Mouse (Mus musculus): ENCODE results near the gene Evl.
"Not testable (repeated sequence)": the region's sequence is repeated elsewhere in the genome, so short reads cannot be mapped to it uniquely, and the experiment has no call there.

Gene Evl

GRCm38 (mm10) chr12:108699576-108699975, 145.1 kb downstream of the Evl start:
- DNase-seq: peak in 1 of 2 experiments; percentile 56

DNA sequence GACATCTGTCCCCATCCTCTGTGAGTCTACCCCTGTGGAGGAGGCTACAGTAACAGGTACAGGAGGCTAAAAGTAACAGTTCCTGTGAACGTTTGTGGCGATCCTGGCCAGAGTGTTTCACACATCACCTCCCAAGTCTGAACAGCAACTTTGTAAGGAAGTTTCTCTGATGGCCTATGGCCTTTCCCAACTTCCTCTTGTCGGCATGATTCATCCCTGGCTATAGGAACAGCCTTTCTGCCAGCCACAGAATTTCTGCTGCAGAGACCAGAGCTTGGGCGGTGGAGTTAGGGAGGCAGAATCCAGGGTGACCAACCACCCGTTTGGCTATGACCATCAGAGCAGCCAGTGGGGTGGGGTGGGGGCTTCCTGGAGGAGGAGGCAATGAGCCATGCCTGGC, 145.5 kb downstream of the Evl start:
- peak in 1 of 2 experiments; percentile 37 for DNase-seq

DNA sequence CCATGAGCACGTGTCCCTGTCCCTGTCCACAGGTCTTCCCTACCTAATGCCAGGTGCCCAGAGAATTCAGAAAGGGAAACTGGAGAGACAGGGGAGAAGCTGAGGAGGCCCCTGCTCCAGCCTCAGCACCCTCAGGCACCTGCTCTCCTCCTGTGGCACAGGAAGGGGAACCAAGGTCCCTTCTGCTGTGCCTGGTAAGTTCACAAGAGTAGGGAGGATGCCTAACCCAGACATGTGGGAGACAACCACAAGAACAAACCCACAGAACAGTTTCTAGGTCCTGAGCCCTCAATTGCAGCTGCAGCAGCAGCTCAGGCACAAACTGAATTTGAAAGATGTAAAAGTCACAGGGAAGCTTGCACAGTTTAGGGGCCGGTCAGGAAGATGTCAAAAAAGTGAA, 146.7 kb downstream of the Evl start:
- no peak for DNase-seq

DNA sequence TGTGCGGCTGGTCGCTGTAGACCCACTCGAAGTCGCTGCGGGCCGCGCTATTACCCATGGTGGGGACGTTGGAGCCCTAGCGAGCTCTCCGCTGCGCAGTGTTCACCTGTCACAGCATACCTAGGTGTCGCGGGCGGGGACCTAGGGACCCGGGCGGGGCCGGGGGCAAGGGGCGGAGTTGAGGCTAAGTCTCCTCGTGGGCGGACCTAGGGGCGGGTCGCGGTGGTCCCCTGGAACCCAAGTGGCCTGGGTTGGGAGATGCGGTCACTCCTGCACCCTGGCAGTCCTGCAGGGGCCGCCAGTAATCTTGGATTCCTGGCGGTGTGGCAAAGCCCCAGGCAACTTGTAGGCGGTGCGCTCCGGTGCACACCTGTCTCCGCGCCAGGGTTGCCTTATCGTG, 147.7 kb downstream of the Evl start, which contains the start of gene Degs2:
TSS of gene Degs2 (minus strand) at position 131 of the 400 bp plus-strand sequence.
- DNase-seq: peak; percentile 77 to 87

DNA sequence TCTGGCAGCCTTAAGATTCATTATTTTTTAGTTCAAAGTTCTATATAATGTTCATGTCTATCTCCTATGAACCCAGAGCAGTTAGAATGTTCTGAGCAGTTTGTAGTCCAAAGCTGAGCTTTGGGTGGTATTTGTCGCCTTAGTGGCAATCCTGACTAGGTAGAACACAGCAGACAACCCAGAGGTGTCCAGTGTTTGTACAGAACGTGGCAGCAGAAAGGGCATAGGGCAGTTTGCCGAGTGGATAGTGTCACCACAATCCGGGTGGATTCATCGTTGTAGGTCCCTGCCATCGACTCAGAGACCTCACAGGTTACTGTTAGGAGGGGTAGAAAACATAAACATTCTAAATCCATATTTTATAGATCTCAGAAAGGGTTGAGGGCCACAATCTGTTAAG, 151.0 kb downstream of the Evl start:
- DNase-seq: no peak

DNA sequence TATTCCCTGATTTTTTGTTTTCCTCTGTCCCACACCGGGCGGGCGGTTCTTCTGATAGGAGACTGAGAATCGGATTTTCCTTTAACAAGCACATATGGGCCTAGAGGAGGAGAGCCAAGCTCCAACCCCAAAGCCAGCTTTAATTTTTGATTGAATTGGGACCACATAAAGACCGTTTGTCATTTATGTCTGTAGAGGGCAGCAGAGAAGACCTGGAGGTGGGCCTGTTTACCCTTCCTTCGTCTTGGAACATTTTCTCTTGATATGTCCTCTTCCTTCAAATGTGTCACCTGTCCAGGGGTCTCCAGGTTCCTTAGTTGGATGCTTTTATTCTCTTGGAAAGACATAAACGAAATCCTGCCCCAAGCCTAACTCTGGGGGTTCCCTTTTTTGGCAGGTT, 151.6 kb downstream of the Evl start:
- DNase-seq: no peak

DNA sequence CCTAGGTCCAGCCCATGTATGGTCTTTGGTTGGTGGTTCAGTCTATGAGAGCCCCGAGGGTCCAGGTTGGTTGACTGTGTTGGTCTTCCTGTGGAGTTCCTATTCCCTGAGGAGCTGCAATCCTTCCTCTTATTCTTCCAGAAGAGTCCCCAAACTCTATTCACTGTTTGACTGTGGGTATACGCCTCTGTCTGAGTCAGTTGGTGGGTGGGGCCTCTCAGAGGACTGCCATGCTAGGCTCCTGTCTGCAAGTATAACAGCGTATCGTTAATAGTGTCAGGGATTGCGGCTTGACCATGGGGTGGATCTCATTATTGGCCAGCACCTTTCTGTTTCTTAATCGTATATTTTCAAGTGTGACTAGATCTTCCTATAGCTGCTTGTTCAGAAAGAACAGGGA, 154.9 kb downstream of the Evl start:
- no peak for DNase-seq

GRCm38 (mm10) chr12:108709964-108710765, 155.6 kb downstream of the Evl start:
- DNase-seq: peak; percentile 30 to 58

GRCm38 (mm10) chr12:108710861-108711615, 156.5 kb downstream of the Evl start:
- DNase-seq: peak; percentile 72 to 84

DNA sequence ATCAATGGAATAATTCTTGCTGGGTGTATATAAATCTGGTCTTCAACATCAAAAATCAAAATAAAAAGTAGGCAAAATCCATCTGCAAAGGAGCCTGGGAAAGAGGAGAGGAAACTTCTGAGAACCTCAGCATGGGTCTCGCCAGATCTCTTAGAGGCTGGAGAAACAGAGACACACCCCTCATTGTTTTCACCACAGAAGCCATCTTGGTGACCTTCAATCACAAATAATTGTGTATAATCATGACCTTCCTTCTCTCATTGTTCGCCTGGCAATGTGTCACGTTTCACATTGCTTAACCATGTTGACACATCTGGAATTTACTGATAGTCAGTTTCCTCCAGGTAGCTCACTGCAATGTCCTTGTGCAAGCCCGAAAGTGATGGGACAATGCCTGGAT, 158.0 kb downstream of the Evl start:
- DNase-seq: no peak

DNA sequence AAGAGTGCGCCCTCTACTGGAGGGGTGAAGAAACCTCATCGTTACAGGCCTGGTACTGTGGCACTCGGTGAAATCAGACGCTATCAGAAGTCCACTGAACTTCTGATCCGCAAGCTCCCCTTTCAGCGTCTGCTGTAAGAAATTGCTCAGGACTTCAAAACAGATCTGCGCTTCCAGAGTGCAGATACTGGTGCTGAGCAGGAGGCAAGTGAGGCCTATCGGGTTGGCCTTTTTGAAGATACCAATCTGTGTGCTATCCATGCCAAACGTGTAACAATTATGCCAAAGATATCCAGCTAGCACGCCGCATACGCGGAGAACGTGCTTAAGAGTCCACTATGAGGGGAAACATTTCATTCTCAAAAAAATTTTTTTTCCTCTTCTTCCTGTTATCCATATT, 159.5 kb downstream of the Evl start:
- not testable (repeated sequence) for DNase-seq

GRCm38 (mm10) chr12:108715854-108716253, 161.3 kb downstream of the Evl start:
- DNase-seq: no peak

DNA sequence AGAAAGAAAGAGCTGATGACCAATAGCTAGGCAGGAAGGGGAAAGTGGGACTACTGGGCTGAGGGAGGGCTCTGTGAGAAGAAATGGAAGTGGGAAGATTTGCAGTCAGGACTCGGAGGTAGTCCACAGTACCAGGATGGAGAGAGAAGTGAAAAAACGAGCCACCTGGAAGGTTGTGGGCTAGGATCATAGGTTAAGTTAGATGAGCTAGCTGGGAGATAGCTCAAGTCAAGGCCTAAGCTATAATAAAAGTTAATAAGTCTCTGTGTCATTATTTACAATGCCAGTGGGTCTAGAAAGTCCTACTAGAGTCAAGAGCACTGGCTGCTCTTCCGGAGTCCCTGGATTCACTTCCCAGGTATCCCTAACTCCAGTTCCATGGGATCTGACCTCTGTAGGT, 164.0 kb downstream of the Evl start:
- DNase-seq: no peak

DNA sequence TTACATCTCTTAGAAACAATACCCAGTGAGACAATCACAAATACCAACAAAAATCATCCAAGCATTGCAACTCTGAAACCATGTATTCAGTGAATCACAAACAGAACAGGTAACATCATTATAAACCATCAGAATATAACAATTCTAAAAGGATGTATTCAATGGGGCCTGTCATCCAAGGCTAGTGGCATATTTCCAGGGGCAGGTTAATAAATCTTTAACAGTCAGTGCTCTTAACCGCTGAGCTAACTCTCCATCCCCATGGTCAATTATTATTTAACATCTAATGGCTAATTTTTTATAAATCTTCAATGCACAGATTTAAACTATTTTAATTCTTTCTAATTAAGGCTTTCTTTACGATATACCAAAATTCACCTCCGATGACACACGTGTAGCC, 167.9 kb downstream of the Evl start:
- no peak for DNase-seq

- no peak for DNase-seq
Measured at GRCm38 (mm10) chr12:108723841-108724240, 169.3 kb downstream of the Evl start.

DNA sequence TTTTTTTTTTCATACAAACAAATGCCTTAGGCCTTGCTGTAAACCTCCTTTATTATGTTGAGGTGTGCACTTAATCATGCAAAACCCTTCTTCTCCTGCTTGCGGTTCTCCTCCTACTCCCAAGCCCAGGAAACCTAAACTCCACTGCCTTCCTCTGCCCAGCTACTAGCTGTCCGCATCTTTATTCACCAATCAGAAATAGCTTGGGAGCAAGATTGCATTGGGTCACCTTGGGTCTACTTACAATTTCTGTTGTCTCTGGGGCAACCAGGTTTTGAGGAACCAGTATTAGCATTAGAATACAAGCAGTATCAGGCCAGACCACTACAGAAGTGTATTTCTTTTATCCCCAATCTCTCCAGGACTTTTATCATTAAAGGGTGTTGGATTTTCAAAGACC, 179.9 kb downstream of the Evl start:
- no peak for DNase-seq

GRCm38 (mm10) chr12:108737838-108738237, 183.3 kb downstream of the Evl start:
- no peak for DNase-seq

Data from kidney, postnatal 25 days (tissue).